Mouse (Mus musculus) MEL (cell line): ENCODE measurements at regions not wholly inside any gene's neighbourhood (a gene's known extent, or its start where the extent isn't known, plus 50 kb on each side); places are given as distances from the start of the nearest gene placed in this dataset.

ENCODE experiments used
- DNase-seq: peaks from one replicate; pipeline ENCODE4 v3.0.0; 2011; ENCODE audit warnings: low read depth, low spot score
- H3K27ac ChIP-seq: 2 replicates; pipeline ENCODE4 v1.5.1; 2012; ENCODE audit warnings: low read depth, mild to moderate bottlenecking, control low read depth, low read length, moderate library complexity; ENCODE audit not compliant: control insufficient read depth
- H3K27me3 ChIP-seq, 2 experiments: fragments of 150-350 bp in 1 of 2; sonication (generic) in 1 of 2; 2 replicates each; pipeline ENCODE4 v1.6.1; 2012; ENCODE audit warnings: low read length in 2 of 2, mild to moderate bottlenecking in 2 of 2, improper control_type of control experiment in 1 of 2, moderate library complexity in 1 of 2; ENCODE audit not compliant: insufficient read depth in 2 of 2, control insufficient read depth in 1 of 2
- H3K36me3 ChIP-seq, 2 experiments: 2 replicates each; pipeline ENCODE4 v1.6.1; 2012 to 2014; ENCODE audit warnings: low read length in 2 of 2, improper control_type of control experiment in 1 of 2, inconsistent platforms in 1 of 2, mild to moderate bottlenecking in 1 of 2; ENCODE audit not compliant: insufficient read depth in 2 of 2, control insufficient read depth in 1 of 2
- H3K4me1 ChIP-seq, 2 experiments: fragments of 150-350 bp in 1 of 2; sonication (generic) in 1 of 2; 2 replicates each; pipeline ENCODE4 v1.6.1; 2012; ENCODE audit warnings: low read length in 2 of 2, improper control_type of control experiment in 1 of 2, mild to moderate bottlenecking in 1 of 2; ENCODE audit not compliant: insufficient read depth in 2 of 2, control insufficient read depth in 1 of 2
- H3K4me3 ChIP-seq, 2 experiments: fragments of 150-350 bp in 1 of 2; sonication (generic) in 1 of 2; 2 replicates each; pipeline ENCODE4 v1.5.1; 2012; ENCODE audit warnings: low read depth in 2 of 2, low read length in 2 of 2, mild to moderate bottlenecking in 2 of 2, moderate library complexity in 2 of 2, control low read depth in 1 of 2, improper control_type of control experiment in 1 of 2; ENCODE audit not compliant: control insufficient read depth in 1 of 2, insufficient read depth in 1 of 2
- H3K79me2 ChIP-seq: 2 replicates; pipeline ENCODE4 v1.6.1; 2012; ENCODE audit warnings: mild to moderate bottlenecking, low read length, moderate library complexity; ENCODE audit not compliant: control insufficient read depth, poor library complexity, insufficient read depth
- H3K9ac ChIP-seq: 2 replicates; pipeline ENCODE4 v1.6.1; 2012; ENCODE audit warnings: low read depth, mild to moderate bottlenecking, control low read depth, low read length, moderate library complexity; ENCODE audit not compliant: control insufficient read depth, poor library complexity, severe bottlenecking
- H3K9me3 ChIP-seq: fragments of 150-350 bp; sonication (generic); replicated peaks from 2 replicates; pipeline ENCODE4 v1.6.1; 2012; ENCODE audit warnings: mild to moderate bottlenecking, low read length, improper control_type of control experiment, moderate library complexity; ENCODE audit not compliant: insufficient read depth
- CHD1 ChIP-seq: IDR thresholded peaks from 2 replicates; pipeline ENCODE4 v1.6.1; 2012; ENCODE audit warnings: low read depth, mild to moderate bottlenecking, inconsistent platforms, low read length, improper control_type of control experiment
- CHD2 ChIP-seq: IDR thresholded peaks from 2 replicates; pipeline ENCODE4 v1.6.1; 2011; ENCODE audit warnings: low read length, improper control_type of control experiment
- CTCF ChIP-seq, 3 experiments: IDR thresholded peaks in 2 of 3; conservative IDR thresholded peaks in 1 of 3; 2 replicates each; pipeline ENCODE4 v1.5.1; 2011 to 2012; ENCODE audit warnings: low read length in 3 of 3, low read depth in 2 of 3, mild to moderate bottlenecking in 2 of 3, improper control_type of control experiment in 1 of 3, inconsistent platforms in 1 of 3, mixed read lengths in 1 of 3, moderate library complexity in 1 of 3; ENCODE audit not compliant: control insufficient read depth in 1 of 3, insufficient read depth in 1 of 3, poor library complexity in 1 of 3, severe bottlenecking in 1 of 3
- E2F4 ChIP-seq: IDR thresholded peaks from 2 replicates; pipeline ENCODE4 v1.6.1; 2011; ENCODE audit warnings: low read depth, low read length, improper control_type of control experiment, borderline replicate concordance
- EP300 ChIP-seq, 2 experiments: IDR thresholded peaks; 2 replicates each; pipeline ENCODE4 v1.6.1; 2011; ENCODE audit warnings: improper control_type of control experiment in 2 of 2, low read length in 2 of 2, low read depth in 1 of 2, mild to moderate bottlenecking in 1 of 2
- ETS1 ChIP-seq: IDR thresholded peaks from 2 replicates; pipeline ENCODE4 v1.6.1; 2012; ENCODE audit warnings: low read depth, mild to moderate bottlenecking, inconsistent platforms, low read length, improper control_type of control experiment, moderate library complexity
- HCFC1 ChIP-seq: IDR thresholded peaks from 2 replicates; pipeline ENCODE4 v1.6.1; 2012; ENCODE audit warnings: low read depth, mild to moderate bottlenecking, inconsistent platforms, low read length, improper control_type of control experiment, moderate library complexity
- JUND ChIP-seq: IDR thresholded peaks from 2 replicates; pipeline ENCODE4 v1.6.1; 2011; ENCODE audit warnings: low read depth, mild to moderate bottlenecking, improper control_type of control experiment, low read length
- KAT2A ChIP-seq: conservative IDR thresholded peaks from 2 replicates; pipeline ENCODE4 v1.6.1; 2012; ENCODE audit warnings: low read depth, low read length, improper control_type of control experiment, inconsistent platforms
- MAFK ChIP-seq: IDR thresholded peaks from 2 replicates; pipeline ENCODE4 v1.6.1; 2011; ENCODE audit warnings: low read depth, mild to moderate bottlenecking, low read length, improper control_type of control experiment, borderline replicate concordance
- MAX ChIP-seq: IDR thresholded peaks from 2 replicates; pipeline ENCODE4 v1.6.1; 2011; ENCODE audit warnings: low read length, improper control_type of control experiment
- MEF2A ChIP-seq: IDR thresholded peaks from 2 replicates; pipeline ENCODE4 v1.6.1; 2014; ENCODE audit warnings: low read depth, mild to moderate bottlenecking, inconsistent platforms, low read length, improper control_type of control experiment; ENCODE audit not compliant: poor library complexity, insufficient replicate concordance, severe bottlenecking; ENCODE audit errors: extremely low read depth
- MXI1 ChIP-seq: IDR thresholded peaks from 2 replicates; pipeline ENCODE4 v1.6.1; 2011; ENCODE audit warnings: mild to moderate bottlenecking, low read depth, low read length, improper control_type of control experiment
- MYB ChIP-seq: IDR thresholded peaks from 2 replicates; pipeline ENCODE4 v1.6.1; 2011; ENCODE audit warnings: mild to moderate bottlenecking, low read depth, low read length, improper control_type of control experiment
- NELFE ChIP-seq: IDR thresholded peaks from 2 replicates; pipeline ENCODE4 v1.6.1; 2011; ENCODE audit warnings: low read depth, low read length, improper control_type of control experiment
- POLR2A ChIP-seq, 2 experiments: IDR thresholded peaks; 2 replicates each; pipeline ENCODE4 v1.6.1; 2011 to 2012; ENCODE audit warnings: low read length in 2 of 2, mild to moderate bottlenecking in 2 of 2, control low read depth in 1 of 2, improper control_type of control experiment in 1 of 2, low read depth in 1 of 2, moderate library complexity in 1 of 2; ENCODE audit not compliant: control insufficient read depth in 1 of 2, insufficient read depth in 1 of 2, poor library complexity in 1 of 2
- POLR2AphosphoS2 ChIP-seq: IDR thresholded peaks from 2 replicates; pipeline ENCODE4 v1.6.1; 2011; ENCODE audit warnings: low read length, improper control_type of control experiment
- POLR2AphosphoS5 ChIP-seq: IDR thresholded peaks from 2 replicates; pipeline ENCODE4 v1.6.1; 2012; ENCODE audit warnings: low read depth, borderline replicate concordance, mild to moderate bottlenecking, inconsistent platforms, low read length, moderate library complexity, mixed read lengths
- RAD21 ChIP-seq: IDR thresholded peaks from 2 replicates; pipeline ENCODE4 v1.6.1; 2011; ENCODE audit warnings: mild to moderate bottlenecking, low read depth, low read length, improper control_type of control experiment
- RCOR1 ChIP-seq: IDR thresholded peaks from 2 replicates; pipeline ENCODE4 v1.6.1; 2012; ENCODE audit warnings: low read depth, mild to moderate bottlenecking, inconsistent platforms, low read length, improper control_type of control experiment
- SIN3A ChIP-seq: IDR thresholded peaks from 2 replicates; pipeline ENCODE4 v1.6.1; 2012; ENCODE audit warnings: low read length, improper control_type of control experiment, inconsistent platforms
- SMC3 ChIP-seq: IDR thresholded peaks from 2 replicates; pipeline ENCODE4 v1.6.1; 2011; ENCODE audit warnings: low read depth, low read length, improper control_type of control experiment
- TBP ChIP-seq: IDR thresholded peaks from 2 replicates; pipeline ENCODE4 v1.8.0; 2011; ENCODE audit warnings: low read depth, low read length, improper control_type of control experiment
- TCF12 ChIP-seq: IDR thresholded peaks from 2 replicates; pipeline ENCODE4 v1.6.1; 2014; ENCODE audit warnings: low read depth, mild to moderate bottlenecking, inconsistent platforms, low read length, improper control_type of control experiment, moderate library complexity
- UBTF ChIP-seq: IDR thresholded peaks from 2 replicates; pipeline ENCODE4 v1.6.1; 2012; ENCODE audit warnings: low read depth, mild to moderate bottlenecking, inconsistent platforms, low read length, improper control_type of control experiment, moderate library complexity, borderline replicate concordance; ENCODE audit not compliant: insufficient read depth
- USF1 ChIP-seq: IDR thresholded peaks from 2 replicates; pipeline ENCODE4 v1.6.1; 2014; ENCODE audit warnings: low read depth, mild to moderate bottlenecking, inconsistent platforms, low read length, improper control_type of control experiment, moderate library complexity
- USF2 ChIP-seq, 2 experiments: IDR thresholded peaks; 2 replicates each; pipeline ENCODE4 v1.6.1; 2011 to 2012; ENCODE audit warnings: improper control_type of control experiment in 2 of 2, low read length in 2 of 2, borderline replicate concordance in 1 of 2, inconsistent platforms in 1 of 2, low read depth in 1 of 2, mild to moderate bottlenecking in 1 of 2; ENCODE audit not compliant: insufficient read depth in 1 of 2
- ZKSCAN1 ChIP-seq: IDR thresholded peaks from 2 replicates; pipeline ENCODE4 v1.6.1; 2012; ENCODE audit warnings: low read depth, mild to moderate bottlenecking, inconsistent platforms, low read length, improper control_type of control experiment, moderate library complexity
- ZMIZ1 ChIP-seq: IDR thresholded peaks from 2 replicates; pipeline ENCODE4 v1.6.1; 2012; ENCODE audit warnings: low read depth, mild to moderate bottlenecking, inconsistent platforms, low read length, improper control_type of control experiment, moderate library complexity

DNA sequence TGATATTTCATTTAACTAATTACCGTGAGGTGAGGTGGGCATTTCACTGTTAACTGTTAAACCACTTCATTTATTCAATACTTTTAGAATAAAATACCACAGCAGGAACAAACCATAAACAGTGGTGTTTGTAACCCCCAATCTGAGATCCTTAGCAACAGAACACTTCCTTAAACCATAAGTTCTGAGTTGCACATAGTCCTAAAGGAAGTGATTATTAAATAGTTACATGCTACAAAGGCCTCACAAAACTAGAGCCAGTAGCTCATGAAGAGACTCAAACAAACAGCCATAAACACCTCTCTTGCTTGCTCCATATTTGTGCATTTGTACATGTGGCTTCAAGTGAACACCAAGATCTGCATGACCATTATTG, 222.5 kb upstream of the Mmadhc start:
- no peaks in the 10 kb centered on the region for H3K9me3 ChIP-seq
- H3K27me3 ChIP-seq = no peaks in the 10 kb centered on the region
- H3K27ac ChIP-seq = no peak overlapping the region; the same call in 1 of the 2 replicates
- no peak overlapping the region for H3K4me3 ChIP-seq
- H3K36me3 ChIP-seq = peaks cover 0 to 10% of the 10 kb centered on the region in 2 experiments; a peak in 2 of 4 replicates
- no peak for DNase-seq
- no peak overlapping the region for H3K9ac ChIP-seq
- TF ChIP-seq ZMIZ1 = no peak
- no peak for TF ChIP-seq TCF12
- 0 out of 4 replicates have a peak, but pooled peaks of 1 of the 2 experiments have one; percentile 3 for TF ChIP-seq EP300 (IDR thresholded peaks at IDR 0.05; ENCODE audit: low read depth in 1 of 2, low read length in 2 of 2)
- TF ChIP-seq USF2 (IDR thresholded peaks at IDR 0.05; ENCODE audit: borderline replicate concordance in 1 of 2, insufficient read depth in 1 of 2, low read depth in 1 of 2, low read length in 2 of 2) = no peak
- TF ChIP-seq MAFK = no peak
- no peak for TF ChIP-seq MYB
- no peak for TF ChIP-seq JUND
- no peak for TF ChIP-seq ZKSCAN1
- TF ChIP-seq, all 39 proteins: peak for 1
- H3K79me2 ChIP-seq = no peaks in the 10 kb centered on the region
- peaks cover 6 to 7% of the 10 kb centered on the region in 2 experiments; a peak in 3 of 4 replicates for H3K4me1 ChIP-seq

DNA sequence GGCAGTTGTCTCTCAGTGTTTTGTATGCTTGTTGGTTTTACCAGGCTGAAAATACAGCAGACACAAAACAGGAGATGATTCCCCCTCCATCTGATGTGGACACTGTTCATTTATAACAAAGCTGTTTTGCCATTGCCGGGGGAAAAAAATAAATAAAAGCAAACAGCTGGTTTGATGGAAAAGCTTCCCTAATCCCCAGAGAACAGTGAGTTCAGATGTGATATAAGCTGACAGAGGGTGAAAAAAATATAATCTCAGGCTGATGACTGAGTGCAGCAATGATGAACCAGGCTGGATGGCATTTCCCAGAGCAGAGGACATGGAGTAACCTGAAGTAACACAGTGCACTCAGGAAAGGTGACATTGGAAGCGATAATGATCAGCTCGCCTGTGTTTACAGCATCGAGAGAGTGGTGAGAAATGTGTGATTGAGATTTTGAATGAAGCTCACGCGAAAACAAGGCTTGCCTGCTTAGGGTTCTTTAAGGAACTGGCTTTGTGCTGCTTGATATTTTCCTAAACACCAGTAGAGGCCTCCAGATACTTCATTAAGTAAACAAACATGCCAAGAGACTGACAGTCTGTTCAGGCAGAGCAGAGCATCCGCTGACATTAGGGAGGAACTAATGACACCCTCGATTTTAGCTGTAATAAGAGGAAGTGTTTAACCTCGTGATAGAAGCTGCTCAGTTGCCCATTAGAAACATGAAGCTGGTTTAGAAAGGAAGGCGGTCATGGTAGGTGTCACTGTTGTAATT, 221.9 kb upstream of the Mmadhc start:
- Histone ChIP-seq H3K4me3 (no peak overlapping the region), H3K27me3 (no peaks in the 10 kb centered on the region), H3K9me3 (no peaks in the 10 kb centered on the region), H3K27ac (no peak overlapping the region), H3K9ac (no peak overlapping the region), H3K36me3 (peaks cover 0 to 9% of the 10 kb centered on the region in 2 experiments; a peak in 2 of 4 replicates), H3K4me1 (peaks cover 3 to 5% of the 10 kb centered on the region in 2 experiments; a peak in 3 of 4 replicates), H3K79me2 (no peaks in the 10 kb centered on the region)
- peak; percentile 77 for DNase-seq
- TF ChIP-seq CTCF (IDR thresholded peaks at IDR 0.05 in 2 of 3, conservative IDR thresholded peaks at IDR 0.05 in 1 of 3; ENCODE audit: control insufficient read depth in 1 of 3, insufficient read depth in 1 of 3, low read depth in 2 of 3, low read length in 3 of 3, poor library complexity in 1 of 3, severe bottlenecking in 1 of 3) (peak in 1 of 3 experiments; percentile 36; a peak in 2 of 6 replicates), RCOR1 (no peak), CHD1 (no peak), POLR2A (IDR thresholded peaks at IDR 0.05; ENCODE audit: control insufficient read depth in 1 of 2, insufficient read depth in 1 of 2, low read depth in 1 of 2, low read length in 2 of 2, poor library complexity in 1 of 2) (no peak), CHD2 (no peak), POLR2AphosphoS5 (no peak), SMC3 (peak; percentile 45), HCFC1 (no peak), TBP (no peak), ZKSCAN1 (no peak), JUND (no peak), TCF12 (no peak), MAFK (no peak), USF1 (peak; percentile 40; the same call in 1 of the 2 replicates), KAT2A (no peak), RAD21 (peak; percentile 57), MEF2A (no peak), SIN3A (no peak), POLR2AphosphoS2 (no peak), NELFE (no peak), E2F4 (no peak), EP300 (IDR thresholded peaks at IDR 0.05; ENCODE audit: low read depth in 1 of 2, low read length in 2 of 2) (peak in 1 of 2 experiments; percentile 40; a peak in 3 of 4 replicates), MAX (peak; percentile 81), UBTF (no peak), ETS1 (peak; percentile 30; the same call in 1 of the 2 replicates), MXI1 (no peak), MYB (no peak)
